Mouse (Mus musculus): Measurements from ENCODE around the gene Tspo. TPM values are rescaled to one million over a fixed set of nuclear protein-coding genes. Genes with fewer than 3 reads are reported as not detected.

The Tspo gene
- 149 and 164 TPM in 2 replicates for polyA plus RNA-seq (2015; fragmentation: Nextera tagmentation; extraction: Ambion mirVana)

- no peaks in the 10 kb centered on the region for H3K9me3 ChIP-seq (replicated peaks)
- H3K4me3 ChIP-seq = peak within 1 kb of the TSS; percentile 65
These were observed at the start of gene Tspo, which contains the start of gene Mcat for GRCm38 (mm10) chr15:83563327-83563856. Gene Tspo, plus strand, starts transcription at chr15:83563592. Gene Mcat, minus strand, starts transcription at chr15:83563787.

GRCm38 (mm10) chr15:83515018-83515417 lies 48.4 kb upstream of the Tspo start:
- Histone ChIP-seq H3K36me3 (no peaks in the 10 kb centered on the region), H3K4me1 (replicated peaks) (peaks cover 18% of the 10 kb centered on the region), H3K9me3 (replicated peaks) (no peaks in the 10 kb centered on the region), H3K4me2 (no peak overlapping the region), H3K27ac (no peak overlapping the region), H3K4me3 (no peak overlapping the region), H3K9ac (no peak overlapping the region), H3K27me3 (no peaks in the 10 kb centered on the region)
- no peak for ATAC-seq (replicated peaks; ENCODE audit: insufficient number of reproducible peaks, insufficient read depth, low FRiP score, low read depth)
- WGBS = 58% methylated on average over 5 of the region's 5 CpGs

More at GRCm38 (mm10) chr15:83563327-83563856, at the start of gene Tspo, which contains the start of gene Mcat:
- peaks cover 23% of the 10 kb centered on the region for H3K4me1 ChIP-seq (replicated peaks)
- H3K27ac ChIP-seq = peak within 1 kb of the TSS; percentile 70
- WGBS = under 1% methylated on average over 28 of the region's 28 CpGs
- H3K36me3 ChIP-seq = no peaks in the 10 kb centered on the region
- peak within 1 kb of the TSS; percentile 88 for H3K4me2 ChIP-seq
- H3K9ac ChIP-seq = peak within 1 kb of the TSS; percentile 66
- no peaks in the 10 kb centered on the region for H3K27me3 ChIP-seq
- ATAC-seq (replicated peaks; ENCODE audit: insufficient number of reproducible peaks, insufficient read depth, low FRiP score, low read depth) = peak; percentile 45; the same call in 1 of the 2 replicates

GRCm38 (mm10) chr15:83518215-83519048 lies 45.0 kb upstream of the Tspo start:
- H3K9ac ChIP-seq = no peak overlapping the region

GRCm38 (mm10) chr15:83520861-83521382 lies 42.5 kb upstream of the Tspo start:
- no peak overlapping the region for H3K4me2 ChIP-seq
- WGBS = 79% methylated on average over 6 of the region's 6 CpGs
- no peak overlapping the region for H3K4me3 ChIP-seq
- no peak for ATAC-seq (replicated peaks; ENCODE audit: insufficient number of reproducible peaks, insufficient read depth, low FRiP score, low read depth)
- no peak overlapping the region for H3K9ac ChIP-seq
- H3K27me3 ChIP-seq = no peaks in the 10 kb centered on the region
- H3K4me1 ChIP-seq (replicated peaks) = peaks cover 56% of the 10 kb centered on the region
- no peaks in the 10 kb centered on the region for H3K9me3 ChIP-seq (replicated peaks)
- H3K27ac ChIP-seq = peak overlapping the region; percentile 25; the same call in 1 of the 2 replicates
- no peaks in the 10 kb centered on the region for H3K36me3 ChIP-seq

More at GRCm38 (mm10) chr15:83518215-83519048, 45.0 kb upstream of the Tspo start:
- Histone ChIP-seq H3K4me2 (peak overlapping the region; percentile 36; the same call in 1 of the 2 replicates), H3K4me3 (no peak overlapping the region), H3K36me3 (no peaks in the 10 kb centered on the region), H3K9me3 (replicated peaks) (no peaks in the 10 kb centered on the region), H3K27me3 (no peaks in the 10 kb centered on the region), H3K4me1 (replicated peaks) (peaks cover 31% of the 10 kb centered on the region), H3K27ac (no peak overlapping the region)
- peak; percentile 67; the same call in 1 of the 2 replicates for ATAC-seq (replicated peaks; ENCODE audit: insufficient number of reproducible peaks, insufficient read depth, low FRiP score, low read depth)
- 29% methylated on average over 20 of the region's 20 CpGs for WGBS

GRCm38 (mm10) chr15:83523196-83523595 lies 40.2 kb upstream of the Tspo start:
- Histone ChIP-seq H3K27me3 (no peaks in the 10 kb centered on the region), H3K9me3 (replicated peaks) (no peaks in the 10 kb centered on the region), H3K4me2 (peak overlapping the region; percentile 83), H3K4me1 (replicated peaks) (peaks cover 66% of the 10 kb centered on the region), H3K4me3 (no peak overlapping the region), H3K9ac (peak overlapping the region; percentile 37; the same call in 1 of the 2 replicates), H3K27ac (peak overlapping the region; percentile 95), H3K36me3 (no peaks in the 10 kb centered on the region)
- peak; percentile 72 for ATAC-seq (replicated peaks; ENCODE audit: insufficient number of reproducible peaks, insufficient read depth, low FRiP score, low read depth)
- WGBS = 19% methylated on average over 7 of the region's 7 CpGs

GRCm38 (mm10) chr15:83523638-83524332 lies 39.6 kb upstream of the Tspo start:
- H3K27ac ChIP-seq = peak overlapping the region; percentile 95
- 22% methylated on average over 14 of the region's 14 CpGs for WGBS
- H3K36me3 ChIP-seq = no peaks in the 10 kb centered on the region
- peak; percentile 87 for ATAC-seq (replicated peaks; ENCODE audit: insufficient number of reproducible peaks, insufficient read depth, low FRiP score, low read depth)
- no peaks in the 10 kb centered on the region for H3K27me3 ChIP-seq
- H3K4me3 ChIP-seq = peak overlapping the region; percentile 14
- no peaks in the 10 kb centered on the region for H3K9me3 ChIP-seq (replicated peaks)
- H3K9ac ChIP-seq = peak overlapping the region; percentile 37
- peak overlapping the region; percentile 83 for H3K4me2 ChIP-seq
- peaks cover 66% of the 10 kb centered on the region for H3K4me1 ChIP-seq (replicated peaks)

GRCm38 (mm10) chr15:83524333-83524729 lies 39.1 kb upstream of the Tspo start:
- Histone ChIP-seq H3K9ac (peak overlapping the region; percentile 32), H3K4me3 (peak overlapping the region; percentile 14), H3K9me3 (replicated peaks) (no peaks in the 10 kb centered on the region), H3K27ac (peak overlapping the region; percentile 95), H3K36me3 (no peaks in the 10 kb centered on the region), H3K4me2 (peak overlapping the region; percentile 83), H3K4me1 (replicated peaks) (peaks cover 70% of the 10 kb centered on the region), H3K27me3 (no peaks in the 10 kb centered on the region)
- ATAC-seq (replicated peaks; ENCODE audit: insufficient number of reproducible peaks, insufficient read depth, low FRiP score, low read depth) = no peak
- WGBS = 58% methylated on average over 3 of the region's 3 CpGs

- ATAC-seq (replicated peaks; ENCODE audit: insufficient number of reproducible peaks, insufficient read depth, low FRiP score, low read depth) = peak; percentile 55
- Histone ChIP-seq H3K4me3 (peak within 1 kb of the TSS; percentile 65), H3K9ac (peak within 1 kb of the TSS; percentile 66), H3K4me1 (replicated peaks) (peaks cover 85% of the 10 kb centered on the region), H3K9me3 (replicated peaks) (no peaks in the 10 kb centered on the region), H3K27ac (peak within 1 kb of the TSS; percentile 95), H3K27me3 (no peaks in the 10 kb centered on the region), H3K4me2 (peak within 1 kb of the TSS; percentile 83), H3K36me3 (no peaks in the 10 kb centered on the region)
- under 1% methylated on average over 45 of the region's 45 CpGs for WGBS
These were observed 36.8 kb upstream of the Tspo start, which contains the start of gene Bik for GRCm38 (mm10) chr15:83526424-83527091. Gene Bik, plus strand, starts transcription at chr15:83526862.

- H3K9ac ChIP-seq = peak overlapping the region; percentile 66
- ATAC-seq (replicated peaks; ENCODE audit: insufficient number of reproducible peaks, insufficient read depth, low FRiP score, low read depth) = no peak
These were observed 36.3 kb upstream of the Tspo start for GRCm38 (mm10) chr15:83527092-83527437.

GRCm38 (mm10) chr15:83527747-83528146 lies 35.6 kb upstream of the Tspo start:
- 62% methylated on average over 2 of the region's 2 CpGs for WGBS
- Histone ChIP-seq H3K27ac (no peak overlapping the region), H3K27me3 (no peaks in the 10 kb centered on the region), H3K9me3 (replicated peaks) (no peaks in the 10 kb centered on the region), H3K9ac (peak overlapping the region; percentile 66), H3K4me1 (replicated peaks) (peaks cover 73% of the 10 kb centered on the region), H3K4me2 (peak overlapping the region; percentile 83), H3K36me3 (no peaks in the 10 kb centered on the region), H3K4me3 (peak overlapping the region; percentile 65)
- ATAC-seq (replicated peaks; ENCODE audit: insufficient number of reproducible peaks, insufficient read depth, low FRiP score, low read depth) = no peak

More at GRCm38 (mm10) chr15:83527092-83527437, 36.3 kb upstream of the Tspo start:
- WGBS = 2% methylated on average over 26 of the region's 26 CpGs
- Histone ChIP-seq H3K9me3 (replicated peaks) (no peaks in the 10 kb centered on the region), H3K36me3 (no peaks in the 10 kb centered on the region), H3K4me1 (replicated peaks) (peaks cover 80% of the 10 kb centered on the region), H3K4me3 (peak overlapping the region; percentile 65), H3K27ac (peak overlapping the region; percentile 59), H3K27me3 (no peaks in the 10 kb centered on the region), H3K4me2 (peak overlapping the region; percentile 83)
